Mouse (Mus musculus) embryo, embryonic 10.5 days (tissue): ENCODE measurements around the gene Xrcc5.

Experiments
- DNase-seq: peaks from one replicate; pipeline ENCODE4 v3.0.0-alpha.2; 2015; ENCODE audit warnings: low spot score

Gene Xrcc5

GRCm38 (mm10) chr1:72315447-72315846, 8.2 kb downstream of the Xrcc5 start:
- no peak for DNase-seq

DNA sequence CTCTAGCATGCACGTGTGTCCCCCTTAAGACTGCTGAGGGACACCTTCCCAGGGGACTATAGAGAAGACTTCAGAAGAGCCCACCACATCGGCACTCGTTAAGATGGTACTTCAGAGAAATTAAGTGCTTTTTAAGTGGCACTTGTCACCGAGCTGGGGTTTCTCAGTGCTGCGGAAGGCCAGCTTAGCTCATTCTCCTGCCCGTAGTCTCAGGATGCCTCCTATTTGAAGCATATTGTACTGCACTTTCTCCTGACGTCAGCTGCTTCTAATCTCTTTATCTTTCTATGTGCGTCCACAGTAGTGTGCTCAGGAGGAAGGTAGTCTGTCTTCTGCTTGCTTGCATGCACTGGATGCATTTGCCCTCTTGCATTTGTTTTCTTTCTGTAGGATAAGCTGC, 9.2 kb downstream of the Xrcc5 start:
- DNase-seq, result no peak

DNA sequence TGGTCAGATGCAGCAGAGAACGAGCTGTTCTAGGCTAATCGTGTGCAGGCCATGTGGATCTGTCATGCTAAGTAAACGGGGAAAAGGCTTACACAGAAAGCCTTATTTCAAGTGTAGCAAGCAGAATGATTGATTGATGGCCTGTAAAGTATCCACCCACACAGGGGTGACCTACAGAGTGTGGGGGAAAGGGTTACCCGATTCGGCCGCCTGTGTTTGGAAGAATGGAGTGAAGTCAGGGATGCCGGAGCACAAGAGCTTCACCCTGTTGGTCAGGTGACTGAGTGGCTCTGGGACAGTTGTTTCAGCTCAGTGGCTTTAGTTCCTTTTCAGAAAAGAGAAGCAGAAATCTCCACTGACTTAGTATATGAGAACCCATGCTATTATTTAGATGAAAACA, 9.7 kb downstream of the Xrcc5 start:
- no peak for DNase-seq

- DNase-seq, result no peak
Measured at GRCm38 (mm10) chr1:72320759-72321158, 13.5 kb downstream of the Xrcc5 start.

DNA sequence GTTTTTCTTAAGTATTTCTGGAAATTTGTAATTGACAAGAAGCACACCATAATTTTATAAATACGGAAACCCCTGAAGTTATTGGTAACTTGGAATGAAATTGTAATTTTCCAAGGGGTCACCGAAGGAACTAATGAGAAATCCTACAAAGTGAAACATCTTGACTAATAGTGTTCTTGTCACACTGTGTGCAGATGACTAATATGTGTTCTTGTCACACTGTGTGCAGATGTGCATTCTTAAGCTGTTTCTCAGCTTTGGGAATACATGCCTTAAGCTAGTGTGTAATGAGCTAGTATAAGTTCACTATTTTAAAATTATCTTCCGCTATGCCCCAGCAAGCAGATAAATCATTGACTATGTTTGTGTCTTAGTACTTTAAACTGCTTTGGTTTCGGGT, 16.0 kb downstream of the Xrcc5 start:
- no peak for DNase-seq

DNA sequence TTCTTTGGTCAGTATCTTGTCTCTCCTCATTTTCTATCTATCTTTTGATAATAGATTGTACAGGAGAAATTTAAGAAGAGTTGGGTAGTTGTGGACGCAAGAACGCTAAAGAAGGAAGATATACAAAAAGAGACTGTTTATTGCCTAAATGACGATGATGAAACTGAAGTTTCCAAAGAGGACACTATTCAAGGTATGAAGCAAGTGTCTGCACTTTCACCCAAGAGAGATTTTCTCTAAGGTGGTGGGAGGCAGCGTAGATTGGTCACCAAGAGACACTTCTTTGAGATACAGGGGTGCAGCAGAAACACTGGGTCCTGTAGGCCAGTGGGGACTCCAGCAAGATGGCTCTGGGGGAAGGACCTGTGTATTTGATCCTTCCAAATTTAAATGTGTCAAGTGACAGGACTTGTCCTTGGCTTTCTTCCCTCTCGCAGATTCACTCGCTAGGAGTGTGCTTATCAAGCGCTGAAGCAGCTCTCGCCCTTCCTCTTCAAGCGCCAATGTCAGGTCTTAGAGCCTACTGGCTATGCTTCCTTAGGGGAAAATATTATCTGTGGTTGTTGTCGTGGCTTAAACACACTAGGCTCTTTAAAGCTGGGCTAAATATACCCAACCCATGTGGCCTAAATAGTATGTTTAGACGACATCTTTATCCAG, 19.1 kb downstream of the Xrcc5 start:
- DNase-seq, result no peak

- DNase-seq, result no peak
Measured at GRCm38 (mm10) chr1:72334807-72335206, 27.6 kb downstream of the Xrcc5 start.

- no peak for DNase-seq
Measured at GRCm38 (mm10) chr1:72336780-72337179, 29.6 kb downstream of the Xrcc5 start.

GRCm38 (mm10) chr1:72338341-72338740, 31.1 kb downstream of the Xrcc5 start:
- DNase-seq, result no peak

DNA sequence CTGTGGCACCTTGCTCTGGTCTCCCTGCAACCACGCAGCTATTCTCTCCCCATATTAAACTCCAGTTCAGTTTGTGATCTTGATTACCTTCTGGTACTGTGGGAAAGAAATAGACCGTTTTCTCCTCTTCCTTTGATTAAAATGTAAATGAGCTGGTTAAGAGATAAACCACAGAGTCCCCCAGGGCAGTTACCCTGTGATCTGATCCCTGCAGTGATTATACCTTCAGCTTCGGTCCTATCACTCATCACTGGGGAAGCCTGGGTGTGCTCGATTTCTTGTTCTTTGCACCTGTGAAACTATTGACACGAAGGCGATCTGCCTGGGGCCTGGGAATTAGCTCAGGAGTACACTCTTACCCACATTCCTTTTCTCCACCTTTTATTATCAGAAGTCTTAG, 40.7 kb downstream of the Xrcc5 start:
- DNase-seq, result no peak

GRCm38 (mm10) chr1:72354856-72355255, 47.6 kb downstream of the Xrcc5 start:
- no peak for DNase-seq

DNA sequence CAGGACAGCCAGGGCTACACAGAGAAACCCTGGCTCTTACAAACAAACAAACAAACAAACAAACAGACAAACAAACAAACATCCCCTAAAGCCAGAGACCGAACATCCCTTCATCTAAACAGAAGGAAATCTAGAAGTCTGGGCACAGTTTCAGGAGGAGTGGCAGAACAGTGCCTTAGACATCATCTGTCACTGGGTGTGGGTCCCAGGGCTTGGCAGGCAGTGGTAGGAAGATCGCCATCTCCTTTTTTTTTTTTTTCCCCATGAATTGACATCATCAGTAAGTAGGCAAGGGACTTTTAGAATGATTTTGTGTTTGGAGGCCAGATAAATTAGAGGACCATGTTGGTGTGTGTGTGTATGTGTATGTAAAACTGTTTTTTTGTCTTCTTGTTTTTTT, 51.0 kb downstream of the Xrcc5 start:
- DNase-seq, result no peak

DNA sequence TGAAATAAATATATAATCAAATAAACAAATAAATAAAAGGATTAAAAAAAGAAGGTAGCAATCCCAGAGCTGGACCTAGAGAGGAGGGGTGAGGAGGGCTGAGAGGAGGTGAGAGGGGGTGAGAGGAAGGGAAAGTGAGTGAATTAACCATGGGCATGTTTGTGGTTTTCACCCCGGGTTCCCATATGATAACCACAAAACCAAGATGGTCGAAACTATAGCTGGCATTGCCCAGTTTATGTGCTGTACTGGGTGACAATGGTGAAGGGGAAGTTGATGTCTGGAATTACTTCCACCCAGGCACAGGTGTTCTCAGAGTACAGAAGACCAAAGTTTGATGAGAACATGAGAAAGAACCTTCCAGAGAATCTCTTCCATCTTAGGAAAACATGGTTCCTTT, 52.2 kb downstream of the Xrcc5 start:
- no peak for DNase-seq

GRCm38 (mm10) chr1:72360809-72361208, 53.6 kb downstream of the Xrcc5 start:
- no peak for DNase-seq

GRCm38 (mm10) chr1:72364661-72365060, 57.4 kb downstream of the Xrcc5 start:
- peak; percentile 8 for DNase-seq

GRCm38 (mm10) chr1:72372512-72372911, 65.3 kb downstream of the Xrcc5 start:
- DNase-seq, result no peak

- no peak for DNase-seq
Measured at GRCm38 (mm10) chr1:72372913-72373312, 65.7 kb downstream of the Xrcc5 start.

- no peak for DNase-seq
Measured at GRCm38 (mm10) chr1:72373648-72374047, 66.4 kb downstream of the Xrcc5 start.

GRCm38 (mm10) chr1:72374049-72374448, 66.8 kb downstream of the Xrcc5 start:
- DNase-seq, result no peak

DNA sequence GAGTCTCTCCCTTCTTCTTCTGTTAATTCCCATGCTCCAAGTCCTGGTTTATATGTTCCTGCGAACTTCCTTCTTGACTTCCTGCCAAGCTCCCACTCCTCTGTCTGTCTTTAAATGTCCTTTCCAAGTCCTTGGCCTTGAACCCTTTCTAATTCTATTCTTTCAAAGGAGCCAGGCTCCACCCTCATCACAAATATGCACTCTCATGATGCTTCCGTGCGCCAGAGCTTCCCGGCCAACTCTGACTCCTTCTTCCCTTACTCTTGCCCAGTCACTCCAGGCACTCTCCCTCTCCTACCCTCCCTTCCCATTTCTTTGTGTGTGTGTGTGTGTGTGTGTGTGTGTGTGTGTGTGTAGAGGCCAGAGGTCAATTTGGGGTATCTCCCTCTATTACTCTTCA, 70.9 kb downstream of the Xrcc5 start:
- no peak for DNase-seq

GRCm38 (mm10) chr1:72379752-72380353, 72.6 kb downstream of the Xrcc5 start:
- DNase-seq, result no peak

DNA sequence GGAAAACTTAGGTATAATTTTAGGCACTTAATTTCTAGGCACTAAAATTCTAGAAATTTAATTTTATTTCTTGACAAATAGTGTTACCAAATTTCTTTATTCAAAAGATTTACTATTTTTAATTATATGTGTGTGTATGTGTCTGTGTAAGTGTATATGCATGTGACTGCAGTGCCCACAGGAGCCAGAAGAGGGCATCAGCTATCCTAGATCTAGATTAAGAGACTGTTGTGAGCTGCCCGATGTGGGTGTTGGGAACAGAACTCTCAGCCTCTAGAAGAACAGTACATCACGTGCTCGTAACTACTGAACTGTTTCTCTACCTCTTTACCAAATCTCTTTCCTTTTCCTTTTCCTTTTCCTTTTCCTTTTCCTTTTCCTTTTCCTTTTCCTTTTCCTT, 73.3 kb downstream of the Xrcc5 start:
- DNase-seq, result no peak

DNA sequence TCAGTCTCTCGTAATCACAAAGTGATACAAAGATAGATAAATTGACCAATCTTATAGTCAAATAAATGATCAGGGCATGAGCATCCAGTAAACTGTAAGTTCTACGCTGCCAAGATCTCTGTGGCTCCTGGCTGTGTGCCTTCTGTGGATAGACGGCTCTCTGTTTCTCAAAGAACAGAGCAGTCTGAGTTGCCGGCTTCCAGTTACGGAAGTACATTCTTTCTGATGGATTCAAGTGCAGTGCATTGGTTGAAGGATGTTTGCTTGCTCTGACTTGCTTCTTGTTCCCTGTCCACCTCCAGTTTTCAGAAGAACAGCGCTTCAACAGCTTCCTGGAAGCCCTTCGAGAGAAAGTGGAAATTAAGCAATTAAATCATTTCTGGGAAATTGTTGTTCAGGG, 75.8 kb downstream of the Xrcc5 start:
- DNase-seq, result no peak

- DNase-seq, result no peak
Measured at GRCm38 (mm10) chr1:72383651-72384050, 76.4 kb downstream of the Xrcc5 start.
